Mouse (Mus musculus) layer of hippocampus, adult 2 months (tissue): ENCODE measurements around the gene Pdhb. TPM values are rescaled to one million over a fixed set of nuclear protein-coding genes. Genes with fewer than 3 reads are reported as not detected.

Experiments
- DNase-seq, 2 experiments: peaks; one replicate each; pipeline ENCODE4 v3.0.0; 2022; ENCODE audit warnings: low spot score in 2 of 2
- H3K27ac ChIP-seq: fragments of 200-600 bp; 2 replicates; pipeline ENCODE4 v1.8.1; 2022
- H3K4me3 ChIP-seq: fragments of 200-600 bp; 2 replicates; pipeline ENCODE4 v1.8.1; 2022; ENCODE audit warnings: mild to moderate bottlenecking
- CTCF ChIP-seq: fragments of 200-600 bp; conservative IDR thresholded peaks from 2 replicates; pipeline ENCODE4 v1.8.1; 2022; ENCODE audit warnings: antibody characterized with exemption, mild to moderate bottlenecking, moderate library complexity
- total RNA-seq, 2 experiments: library from RNA; stranded (reverse); gene quantifications; 2 replicates each; pipeline ENCODE4 v1.2.3; 2021

Pdhb gene
- total RNA-seq, 2 experiments from 2014 or later: 176 to 185 TPM

GRCm38 (mm10) chr14:8212996-8213395 lies 40.2 kb upstream of the Pdhb start:
- H3K27ac ChIP-seq: peak overlapping the region; percentile 85
- no peak for TF ChIP-seq CTCF
- no peak overlapping the region for H3K4me3 ChIP-seq
- DNase-seq: no peak

GRCm38 (mm10) chr14:8209896-8210295 lies 37.1 kb upstream of the Pdhb start:
- Histone ChIP-seq H3K27ac (peak overlapping the region; percentile 88), H3K4me3 (no peak overlapping the region)
- TF ChIP-seq CTCF: no peak
- no peak for DNase-seq

- H3K27ac ChIP-seq: peak overlapping the region; percentile 88
- no peak for TF ChIP-seq CTCF
- peak; percentile 85 to 92 for DNase-seq
- no peak overlapping the region for H3K4me3 ChIP-seq
These were observed 36.1 kb upstream of the Pdhb start for GRCm38 (mm10) chr14:8208876-8209275.

- Histone ChIP-seq H3K4me3 (no peak overlapping the region), H3K27ac (peak overlapping the region; percentile 59)
- no peak for TF ChIP-seq CTCF
- DNase-seq: no peak
These were observed 34.7 kb upstream of the Pdhb start for GRCm38 (mm10) chr14:8207543-8207942.

- peak overlapping the region; percentile 59 for H3K27ac ChIP-seq
- DNase-seq: no peak
These were observed 34.3 kb upstream of the Pdhb start for GRCm38 (mm10) chr14:8207105-8207504.

GRCm38 (mm10) chr14:8206179-8206910 lies 33.5 kb upstream of the Pdhb start:
- DNase-seq: no peak

More at GRCm38 (mm10) chr14:8207105-8207504, 34.3 kb upstream of the Pdhb start:
- no peak for TF ChIP-seq CTCF
- no peak overlapping the region for H3K4me3 ChIP-seq

GRCm38 (mm10) chr14:8201715-8202114 lies 28.9 kb upstream of the Pdhb start:
- H3K4me3 ChIP-seq: no peak overlapping the region
- no peak for TF ChIP-seq CTCF
- peak overlapping the region; percentile 32 for H3K27ac ChIP-seq
- DNase-seq: no peak

More at GRCm38 (mm10) chr14:8206179-8206910, 33.5 kb upstream of the Pdhb start:
- Histone ChIP-seq H3K4me3 (no peak overlapping the region), H3K27ac (peak overlapping the region; percentile 36; the same call in 1 of the 2 replicates)
- TF ChIP-seq CTCF: no peak

- Histone ChIP-seq H3K27ac (peak overlapping the region; percentile 73; the same call in 1 of the 2 replicates), H3K4me3 (no peak overlapping the region)
- no peak for DNase-seq
- no peak for TF ChIP-seq CTCF
These were observed 27.9 kb upstream of the Pdhb start for GRCm38 (mm10) chr14:8200769-8201168.

GRCm38 (mm10) chr14:8192727-8193126 lies 19.9 kb upstream of the Pdhb start:
- Histone ChIP-seq H3K4me3 (no peak overlapping the region), H3K27ac (no peak overlapping the region)
- TF ChIP-seq CTCF: no peak
- DNase-seq: no peak

GRCm38 (mm10) chr14:8191331-8191965 lies 18.6 kb upstream of the Pdhb start:
- DNase-seq: no peak
- H3K27ac ChIP-seq: no peak overlapping the region
- no peak overlapping the region for H3K4me3 ChIP-seq
- no peak for TF ChIP-seq CTCF

GRCm38 (mm10) chr14:8190556-8190955 lies 17.7 kb upstream of the Pdhb start:
- TF ChIP-seq CTCF: no peak
- Histone ChIP-seq H3K27ac (no peak overlapping the region), H3K4me3 (no peak overlapping the region)
- no peak for DNase-seq

GRCm38 (mm10) chr14:8186278-8187045 lies 13.6 kb upstream of the Pdhb start:
- peak overlapping the region; percentile 88 for H3K27ac ChIP-seq
- DNase-seq: peak; percentile 53 to 80
- TF ChIP-seq CTCF: no peak
- H3K4me3 ChIP-seq: no peak overlapping the region

- no peak overlapping the region for H3K4me3 ChIP-seq
- DNase-seq: no peak
- TF ChIP-seq CTCF: peak; percentile 68
- no peak overlapping the region for H3K27ac ChIP-seq
These were observed 10.5 kb upstream of the Pdhb start for GRCm38 (mm10) chr14:8183330-8183729.
